Mouse (Mus musculus): ENCODE measurements around the gene Yipf2.

- no peak for TF ChIP-seq CTCF (IDR thresholded peaks at IDR 0.05; ENCODE audit: insufficient read depth, low read length)
- no peak for TF ChIP-seq POLR2A (IDR thresholded peaks at IDR 0.05; ENCODE audit: borderline replicate concordance, extremely low read depth, low read depth, low read length)
Observed at GRCm38 (mm10) chr9:21539981-21540753, 52.5 kb downstream of the Yipf2 start.
